Mouse (Mus musculus): ENCODE measurements around the gene Rbbp9. TPM values are rescaled to one million over a fixed set of nuclear protein-coding genes. Genes with fewer than 3 reads are reported as not detected.
"Not testable (repeated sequence)": the region's sequence is repeated elsewhere in the genome, so short reads cannot be mapped to it uniquely, and the experiment has no call there.

The Rbbp9 gene
- polyA plus RNA-seq (2012; rRNA removed), result 3.1 and 3.3 TPM in 2 replicates

GRCm38 (mm10) chr2:144550529-144550928 is at the start of gene Rbbp9:
TSS of gene Rbbp9 (minus strand) at chr2:144550869.
- DNase-seq (ENCODE audit: low read depth in 1 of 2, low spot score in 2 of 2), result peak in 1 of 2 experiments; percentile 35

GRCm38 (mm10) chr2:144599831-144600687 is 49.4 kb upstream of the Rbbp9 start, which contains the start of gene Dtd1:
TSS of gene Dtd1 (plus strand) at chr2:144599897.
- Histone ChIP-seq H3K36me3 (ENCODE audit: control insufficient read depth, insufficient read depth, low read length) (peaks cover 3% of the 10 kb centered on the region), H3K27me3 (ENCODE audit: control insufficient read depth, insufficient read depth, low read length) (no peaks in the 10 kb centered on the region), H3K4me3 (ENCODE audit: extremely low read depth, insufficient read depth, insufficient read length) (peak within 1 kb of the TSS; percentile 84), H3K4me1 (ENCODE audit: control insufficient read depth, insufficient read depth, insufficient read length) (no peaks in the 10 kb centered on the region; the same call in 1 of the 2 replicates), H3K27ac (ENCODE audit: insufficient read depth, low read length) (peak within 1 kb of the TSS; percentile 62)
- 2% methylated on average over 50 of the region's 50 CpGs for WGBS
- TF ChIP-seq POLR2A (IDR thresholded peaks at IDR 0.05; ENCODE audit: low read depth, low read length), result peak; percentile 42
- TF ChIP-seq CTCF (IDR thresholded peaks at IDR 0.05; ENCODE audit: extremely low read depth, insufficient read depth, insufficient read length, insufficient replicate concordance), result peak; percentile 62
- DNase-seq (ENCODE audit: low read depth in 1 of 2, low spot score in 2 of 2), result peak; percentile 70 to 88

More at GRCm38 (mm10) chr2:144550529-144550928, at the start of gene Rbbp9:
- 3% methylated on average over 17 of the region's 17 CpGs for WGBS
- peak within 1 kb of the TSS; percentile 73 for H3K4me3 ChIP-seq (ENCODE audit: extremely low read depth, insufficient read depth, insufficient read length)
- H3K4me1 ChIP-seq (ENCODE audit: control insufficient read depth, insufficient read depth, insufficient read length), result peaks cover 4% of the 10 kb centered on the region; the same call in 1 of the 2 replicates
- H3K27me3 ChIP-seq (ENCODE audit: control insufficient read depth, insufficient read depth, low read length), result no peaks in the 10 kb centered on the region
- TF ChIP-seq POLR2A (IDR thresholded peaks at IDR 0.05; ENCODE audit: low read depth, low read length) (no peak), CTCF (IDR thresholded peaks at IDR 0.05; ENCODE audit: extremely low read depth, insufficient read depth, insufficient read length, insufficient replicate concordance) (no peak)
- peaks cover 2% of the 10 kb centered on the region; the same call in 1 of the 2 replicates for H3K36me3 ChIP-seq (ENCODE audit: control insufficient read depth, insufficient read depth, low read length)
- 0 out of 2 replicates have a peak within 1 kb of the TSS, but pooled peaks have one; percentile 2 for H3K27ac ChIP-seq (ENCODE audit: insufficient read depth, low read length)

DNA sequence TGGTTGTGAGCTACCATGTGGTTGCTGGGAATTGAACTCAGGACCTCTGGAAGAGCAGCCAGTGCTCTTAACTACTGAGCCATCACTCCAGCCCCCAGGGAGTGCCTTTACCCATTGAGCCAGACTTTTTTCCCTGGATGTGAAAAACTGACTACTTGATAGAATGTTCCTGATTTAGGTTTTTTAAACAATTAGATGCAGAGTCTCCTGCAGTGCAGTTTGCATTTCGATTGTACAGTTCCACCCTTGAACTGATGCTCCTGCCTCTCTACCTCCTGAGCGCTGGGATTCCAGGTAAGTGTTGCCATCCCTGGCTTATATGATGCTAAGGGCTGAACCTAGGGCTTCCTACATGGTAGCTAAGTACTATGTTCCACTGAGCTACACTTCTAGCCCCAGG is 47.3 kb upstream of the Rbbp9 start:
- DNase-seq (ENCODE audit: low read depth in 1 of 2, low spot score in 2 of 2), result no peak
- peaks cover 2% of the 10 kb centered on the region; the same call in 1 of the 2 replicates for H3K4me1 ChIP-seq (ENCODE audit: control insufficient read depth, insufficient read depth, insufficient read length)
- H3K36me3 ChIP-seq (ENCODE audit: control insufficient read depth, insufficient read depth, low read length), result peaks cover 3% of the 10 kb centered on the region
- TF ChIP-seq CTCF (IDR thresholded peaks at IDR 0.05; ENCODE audit: extremely low read depth, insufficient read depth, insufficient read length, insufficient replicate concordance), result no peak
- TF ChIP-seq POLR2A (IDR thresholded peaks at IDR 0.05; ENCODE audit: low read depth, low read length), result no peak
- no peaks in the 10 kb centered on the region for H3K27me3 ChIP-seq (ENCODE audit: control insufficient read depth, insufficient read depth, low read length)
- H3K4me3 ChIP-seq (ENCODE audit: extremely low read depth, insufficient read depth, insufficient read length), result no peak overlapping the region
- no peak overlapping the region for H3K27ac ChIP-seq (ENCODE audit: insufficient read depth, low read length)
- WGBS, result 81% methylated on average over 2 of the region's 2 CpGs

- Histone ChIP-seq H3K4me3 (ENCODE audit: extremely low read depth, insufficient read depth, insufficient read length) (peak within 1 kb of the TSS; percentile 88), H3K4me1 (ENCODE audit: control insufficient read depth, insufficient read depth, insufficient read length) (peaks cover 2% of the 10 kb centered on the region; the same call in 1 of the 2 replicates), H3K27ac (ENCODE audit: insufficient read depth, low read length) (peak within 1 kb of the TSS; percentile 49), H3K27me3 (ENCODE audit: control insufficient read depth, insufficient read depth, low read length) (no peaks in the 10 kb centered on the region), H3K36me3 (ENCODE audit: control insufficient read depth, insufficient read depth, low read length) (peaks cover 8% of the 10 kb centered on the region)
- TF ChIP-seq CTCF (IDR thresholded peaks at IDR 0.05; ENCODE audit: extremely low read depth, insufficient read depth, insufficient read length, insufficient replicate concordance) (no peak), POLR2A (IDR thresholded peaks at IDR 0.05; ENCODE audit: low read depth, low read length) (peak; percentile 43; the same call in 1 of the 2 replicates)
- WGBS, result under 1% methylated on average over 31 of the region's 31 CpGs
- DNase-seq (ENCODE audit: low read depth in 1 of 2, low spot score in 2 of 2), result peak; percentile 27 to 74
Measured at GRCm38 (mm10) chr2:144593951-144594651, 43.4 kb upstream of the Rbbp9 start, which contains the start of gene Smim26. TSS of gene Smim26 (plus strand) at chr2:144594054.

GRCm38 (mm10) chr2:144593036-144593435 is 42.4 kb upstream of the Rbbp9 start:
- 71% methylated on average over 8 of the region's 8 CpGs for WGBS
- H3K27me3 ChIP-seq (ENCODE audit: control insufficient read depth, insufficient read depth, low read length); DNase-seq (ENCODE audit: low read depth in 1 of 2, low spot score in 2 of 2); H3K4me1 ChIP-seq (ENCODE audit: control insufficient read depth, insufficient read depth, insufficient read length); H3K4me3 ChIP-seq (ENCODE audit: extremely low read depth, insufficient read depth, insufficient read length); H3K27ac ChIP-seq (ENCODE audit: insufficient read depth, low read length): not testable (repeated sequence)
- H3K36me3 ChIP-seq (ENCODE audit: control insufficient read depth, insufficient read depth, low read length), result peaks cover 12% of the 10 kb centered on the region

- TF ChIP-seq CTCF (IDR thresholded peaks at IDR 0.05; ENCODE audit: extremely low read depth, insufficient read depth, insufficient read length, insufficient replicate concordance) (no peak), POLR2A (IDR thresholded peaks at IDR 0.05; ENCODE audit: low read depth, low read length) (no peak)
- DNase-seq (ENCODE audit: low read depth in 1 of 2, low spot score in 2 of 2), result no peak
- peaks cover 29% of the 10 kb centered on the region for H3K36me3 ChIP-seq (ENCODE audit: control insufficient read depth, insufficient read depth, low read length)
- no peak overlapping the region for H3K27ac ChIP-seq (ENCODE audit: insufficient read depth, low read length)
- no peak overlapping the region for H3K4me3 ChIP-seq (ENCODE audit: extremely low read depth, insufficient read depth, insufficient read length)
- 90% methylated on average over 4 of the region's 4 CpGs for WGBS
- H3K4me1 ChIP-seq (ENCODE audit: control insufficient read depth, insufficient read depth, insufficient read length), result no peaks in the 10 kb centered on the region
- no peaks in the 10 kb centered on the region for H3K27me3 ChIP-seq (ENCODE audit: control insufficient read depth, insufficient read depth, low read length)
Measured at GRCm38 (mm10) chr2:144588723-144589122, 38.1 kb upstream of the Rbbp9 start.
